Mouse (Mus musculus) kidney, adult 2 months (tissue): ENCODE measurements around the gene Lhfpl2. TPM values are rescaled to one million over a fixed set of nuclear protein-coding genes. Genes with fewer than 3 reads are reported as not detected.

Experiments used
- DNase-seq: peaks from one replicate; pipeline ENCODE4 v3.0.0; 2021
- H3K27ac ChIP-seq: fragments of 200-500 bp; 2 replicates; pipeline ENCODE4 v1.5.1; 2012; ENCODE audit warnings: low read depth, low read length, control low read depth, inconsistent platforms; ENCODE audit not compliant: insufficient read depth
- H3K27me3 ChIP-seq: fragments of 200-500 bp; replicated peaks from 2 replicates; pipeline ENCODE4 v1.6.1; 2012; ENCODE audit warnings: mild to moderate bottlenecking, moderate library complexity, low read length, inconsistent platforms; ENCODE audit not compliant: control insufficient read depth, insufficient read depth
- H3K36me3 ChIP-seq: fragments of 200-500 bp; 2 replicates; pipeline ENCODE4 v1.6.1; 2012; ENCODE audit warnings: mild to moderate bottlenecking, moderate library complexity, low read length, inconsistent platforms; ENCODE audit not compliant: control insufficient read depth, insufficient read depth
- H3K4me1 ChIP-seq: fragments of 200-500 bp; 2 replicates; pipeline ENCODE4 v1.6.1; 2011; ENCODE audit warnings: low read length; ENCODE audit not compliant: control insufficient read depth, insufficient read depth
- H3K4me3 ChIP-seq: fragments of 200-500 bp; 2 replicates; pipeline ENCODE4 v1.5.1; 2011; ENCODE audit warnings: mild to moderate bottlenecking, low read depth, low read length, control low read depth; ENCODE audit not compliant: insufficient read depth
- CTCF ChIP-seq: fragments of 200-500 bp; conservative IDR thresholded peaks from 2 replicates; pipeline ENCODE4 v1.5.1; 2011; ENCODE audit warnings: low read depth, mild to moderate bottlenecking, control low read depth, low read length, moderate library complexity, mixed read lengths; ENCODE audit not compliant: insufficient read depth, insufficient read length
- POLR2A ChIP-seq: fragments of 200-500 bp; IDR thresholded peaks from one replicate; pipeline ENCODE4 v1.6.1; 2011; ENCODE audit warnings: low read depth, low read length, control low read depth
- WGBS: fragments of 180-500 bp; shearing (Covaris S2); methylation state at CpG from one replicate; pipeline ENCODE4 v1.1.7; 2018; 5-methylcytosine and 5-hydroxymethylcytosine counted together
- polyA plus RNA-seq: library from polyadenylated mRNA; depleted of rRNA; stranded (reverse); fragments of >200 nt; gene quantifications from 2 replicates; pipeline ENCODE4 v1.2.3, GENCODE M21; 2012

Lhfpl2 gene
- polyA plus RNA-seq, 1 experiment, result 11.3 TPM

GRCm38 (mm10) chr13:94177148-94177547 is 119.6 kb downstream of the Lhfpl2 start:
- TF ChIP-seq CTCF (peak; percentile 48), POLR2A (no peak)
- Histone ChIP-seq H3K27me3 (no peaks in the 10 kb centered on the region), H3K36me3 (no peaks in the 10 kb centered on the region), H3K4me3 (no peak overlapping the region), H3K4me1 (peaks cover 7% of the 10 kb centered on the region; the same call in 1 of the 2 replicates), H3K27ac (no peak overlapping the region)
- 57% methylated on average over 7 of the region's 7 CpGs for WGBS
- peak; percentile 24 for DNase-seq

- Histone ChIP-seq H3K27ac (no peak overlapping the region), H3K4me3 (no peak overlapping the region), H3K36me3 (no peaks in the 10 kb centered on the region), H3K4me1 (peaks cover 7% of the 10 kb centered on the region; the same call in 1 of the 2 replicates), H3K27me3 (no peaks in the 10 kb centered on the region)
- WGBS, result 71% methylated on average over 11 of the region's 11 CpGs
- DNase-seq, result no peak
- no peak for TF ChIP-seq CTCF
- no peak for TF ChIP-seq POLR2A
Observed at GRCm38 (mm10) chr13:94178401-94179040, 120.9 kb downstream of the Lhfpl2 start.

GRCm38 (mm10) chr13:94180477-94181420 is 123.2 kb downstream of the Lhfpl2 start:
- Histone ChIP-seq H3K27me3 (no peaks in the 10 kb centered on the region), H3K4me3 (no peak overlapping the region), H3K27ac (no peak overlapping the region), H3K36me3 (no peaks in the 10 kb centered on the region), H3K4me1 (peaks cover 7% of the 10 kb centered on the region; the same call in 1 of the 2 replicates)
- 83% methylated on average over 5 of the region's 5 CpGs for WGBS
- peak; percentile 10 for DNase-seq
- TF ChIP-seq POLR2A (no peak), CTCF (no peak)

- Histone ChIP-seq H3K27ac (no peak overlapping the region), H3K36me3 (no peaks in the 10 kb centered on the region), H3K4me3 (no peak overlapping the region), H3K4me1 (peaks cover 7% of the 10 kb centered on the region; the same call in 1 of the 2 replicates), H3K27me3 (no peaks in the 10 kb centered on the region)
- DNase-seq, result peak; percentile 77
- WGBS, result 47% methylated on average over 5 of the region's 5 CpGs
- TF ChIP-seq CTCF (no peak), POLR2A (no peak)
Observed at GRCm38 (mm10) chr13:94182026-94182425, 124.4 kb downstream of the Lhfpl2 start.

- Histone ChIP-seq H3K27ac (no peak overlapping the region), H3K4me1 (peaks cover 7% of the 10 kb centered on the region; the same call in 1 of the 2 replicates), H3K27me3 (no peaks in the 10 kb centered on the region), H3K36me3 (no peaks in the 10 kb centered on the region), H3K4me3 (no peak overlapping the region)
- WGBS, result 68% methylated on average over 8 of the region's 8 CpGs
- no peak for DNase-seq
- TF ChIP-seq POLR2A (no peak), CTCF (no peak)
Observed at GRCm38 (mm10) chr13:94183372-94184021, 125.9 kb downstream of the Lhfpl2 start.

- whole genome bisulfite sequencing, result 89% methylated on average over 10 of the region's 10 CpGs
- H3K27me3 ChIP-seq, result no peaks in the 10 kb centered on the region
- no peak overlapping the region for H3K27ac ChIP-seq
- peaks cover 7% of the 10 kb centered on the region; the same call in 1 of the 2 replicates for H3K4me1 ChIP-seq
- H3K36me3 ChIP-seq, result no peaks in the 10 kb centered on the region
- DNase-seq, result no peak
- H3K4me3 ChIP-seq, result no peak overlapping the region
- TF ChIP-seq POLR2A (no peak), CTCF (no peak)
Observed at GRCm38 (mm10) chr13:94184726-94185456, 127.3 kb downstream of the Lhfpl2 start.
